Mouse (Mus musculus) hindbrain, embryonic 14.5 days (tissue): ENCODE data around the gene Celsr1. TPM values are rescaled to one million over a fixed set of nuclear protein-coding genes. Genes with fewer than 3 reads are reported as not detected.
A peak's percentile ranks its signal among the peaks of the same experiment; 100 is the strongest.

ENCODE experiments used
- ATAC-seq: fragments of 200-750 bp; cut with Nextera tagmentation; 2 replicates; pipeline ENCODE4 v1.8.0; 2017; ENCODE audit warnings: moderate number of reproducible peaks, mild to moderate bottlenecking, moderate TSS enrichment, moderate library complexity; ENCODE audit not compliant: low FRiP score
- DNase-seq: peaks from one replicate; pipeline ENCODE4 v3.0.0-alpha.2; 2015; ENCODE audit warnings: low spot score
- H3K27ac ChIP-seq: fragments of 300-500 bp; sonication (generic); 2 replicates; pipeline ENCODE4 v1.5.1; 2014; ENCODE audit warnings: mild to moderate bottlenecking, moderate library complexity
- H3K27me3 ChIP-seq: fragments of 300-500 bp; sonication (generic); 2 replicates; pipeline ENCODE4 v1.6.1; 2014; ENCODE audit warnings: mild to moderate bottlenecking, low read length, mixed read lengths; ENCODE audit not compliant: control insufficient read depth, insufficient read depth
- H3K36me3 ChIP-seq: fragments of 300-500 bp; sonication (generic); replicated peaks from 2 replicates; pipeline ENCODE4 v1.6.1; 2014; ENCODE audit not compliant: control insufficient read depth, insufficient read depth
- H3K4me1 ChIP-seq: fragments of 300-500 bp; sonication (generic); replicated peaks from 2 replicates; pipeline ENCODE4 v1.6.1; 2014; ENCODE audit warnings: antibody characterized with exemption, low read length, mixed read lengths; ENCODE audit not compliant: control insufficient read depth, insufficient read depth
- H3K4me2 ChIP-seq: fragments of 300-500 bp; sonication (generic); replicated peaks from 2 replicates; pipeline ENCODE4 v1.6.1; 2014; ENCODE audit warnings: mild to moderate bottlenecking, moderate library complexity
- H3K4me3 ChIP-seq: fragments of 300-500 bp; sonication (generic); replicated peaks from 2 replicates; pipeline ENCODE4 v1.5.1; 2014; ENCODE audit warnings: mild to moderate bottlenecking, low read length
- H3K9ac ChIP-seq: fragments of 300-500 bp; sonication (generic); 2 replicates; pipeline ENCODE4 v1.6.1; 2014
- H3K9me3 ChIP-seq: fragments of 300-500 bp; sonication (generic); 2 replicates; pipeline ENCODE4 v1.6.1; 2016; ENCODE audit warnings: low read length; ENCODE audit not compliant: control insufficient read depth
- WGBS: fragments of 180-500 bp; shearing (Covaris S2); extraction: QIAGEN DNeasy Blood & Tissue Kit; methylation state at CpG from one replicate; pipeline ENCODE4 v1.1.7; 2014; 5-methylcytosine and 5-hydroxymethylcytosine counted together
- polyA plus RNA-seq: library from polyadenylated mRNA; unstranded; fragments of >200 nt; fragmentation: Nextera tagmentation; extraction: Ambion mirVana; gene quantifications from 2 replicates; pipeline ENCODE4 v1.2.1, GENCODE M21; 2014

Celsr1 gene
- polyA plus RNA-seq, 1 experiment from 2014 or later, result 2.4 TPM

DNA sequence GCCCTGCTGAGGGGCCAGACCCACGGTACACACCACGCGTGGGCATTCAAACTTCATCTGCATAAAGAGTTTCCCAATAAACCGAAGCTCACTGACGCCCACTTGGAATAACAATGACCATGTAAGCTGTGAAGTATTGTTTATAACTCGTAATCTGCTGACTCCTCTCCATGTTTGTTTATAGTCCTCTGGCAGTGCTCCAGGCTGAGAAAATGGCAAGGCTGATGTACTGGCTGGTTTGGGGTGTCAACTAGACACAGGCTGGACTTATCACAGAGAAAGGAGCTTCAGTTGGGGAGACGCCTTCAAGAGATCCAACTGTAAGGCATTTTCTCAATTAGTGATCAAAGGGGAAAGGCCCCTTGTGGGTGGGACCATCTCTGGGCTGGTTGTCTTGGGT, 18.6 kb downstream of the Celsr1 start:
- Histone ChIP-seq H3K9ac (no peak overlapping the region), H3K4me1 (peaks cover 15% of the 10 kb centered on the region), H3K36me3 (no peaks in the 10 kb centered on the region), H3K4me2 (no peak overlapping the region), H3K27ac (no peak overlapping the region), H3K27me3 (no peaks in the 10 kb centered on the region), H3K4me3 (no peak overlapping the region), H3K9me3 (no peaks in the 10 kb centered on the region)
- no peak for DNase-seq
- no peak for ATAC-seq
- 72% methylated on average over 7 of the region's 7 CpGs for WGBS

DNA sequence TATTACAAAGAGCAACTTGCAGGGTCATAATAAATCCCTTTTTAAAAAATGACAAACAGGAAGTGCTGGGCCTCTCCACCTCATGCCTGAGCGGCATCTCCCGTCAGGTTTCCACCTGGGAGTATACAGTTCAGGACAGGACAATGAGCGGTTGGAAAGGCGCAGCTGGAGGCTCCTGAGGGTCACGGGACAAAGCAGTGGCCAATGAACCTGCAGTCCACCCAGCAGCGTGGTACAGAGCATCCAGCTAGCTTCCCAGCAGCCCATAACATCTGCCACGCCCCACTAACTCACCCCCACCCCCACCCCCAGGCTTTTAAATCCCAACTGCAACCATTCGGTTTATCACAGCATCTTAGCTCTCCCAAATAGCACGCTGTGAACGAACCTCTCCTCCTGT, 19.9 kb downstream of the Celsr1 start:
- no peak overlapping the region for H3K9ac ChIP-seq
- no peak overlapping the region for H3K4me2 ChIP-seq
- no peak overlapping the region for H3K27ac ChIP-seq
- peaks cover 15% of the 10 kb centered on the region for H3K4me1 ChIP-seq
- 14% methylated on average over 10 of the region's 10 CpGs for WGBS
- DNase-seq (no peak), ATAC-seq (no peak)
- no peaks in the 10 kb centered on the region for H3K27me3 ChIP-seq
- H3K9me3 ChIP-seq, result no peaks in the 10 kb centered on the region
- no peak overlapping the region for H3K4me3 ChIP-seq
- no peaks in the 10 kb centered on the region for H3K36me3 ChIP-seq

DNA sequence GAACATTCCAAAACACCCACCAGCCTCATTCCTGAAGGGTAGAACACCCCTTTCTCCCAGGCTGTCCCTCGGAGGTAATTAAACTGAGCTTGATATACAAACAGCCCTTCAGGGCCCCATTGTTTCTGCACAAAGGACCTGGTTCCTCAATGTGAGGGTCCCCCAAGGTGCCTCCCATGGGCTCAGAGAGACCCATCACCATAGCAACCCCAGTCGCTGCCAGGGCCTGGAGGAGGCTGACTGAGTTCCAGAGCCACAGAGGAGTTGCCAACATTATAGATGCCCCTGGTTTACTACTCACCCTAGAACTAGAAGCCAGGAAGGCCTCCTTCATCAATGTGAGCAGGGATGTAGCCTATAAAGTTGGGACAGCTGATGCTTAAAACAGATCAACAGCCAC, 20.4 kb downstream of the Celsr1 start:
- H3K4me1 ChIP-seq, result peaks cover 15% of the 10 kb centered on the region
- H3K9ac ChIP-seq, result no peak overlapping the region
- H3K4me2 ChIP-seq, result no peak overlapping the region
- DNase-seq, result no peak
- WGBS, result 11% methylated on average over 2 of the region's 2 CpGs
- no peak overlapping the region for H3K27ac ChIP-seq
- no peaks in the 10 kb centered on the region for H3K36me3 ChIP-seq
- no peaks in the 10 kb centered on the region for H3K9me3 ChIP-seq
- H3K27me3 ChIP-seq, result no peaks in the 10 kb centered on the region
- ATAC-seq, result 0 out of 2 replicates have a peak, but pooled peaks have one; percentile 24
- H3K4me3 ChIP-seq, result no peak overlapping the region

DNA sequence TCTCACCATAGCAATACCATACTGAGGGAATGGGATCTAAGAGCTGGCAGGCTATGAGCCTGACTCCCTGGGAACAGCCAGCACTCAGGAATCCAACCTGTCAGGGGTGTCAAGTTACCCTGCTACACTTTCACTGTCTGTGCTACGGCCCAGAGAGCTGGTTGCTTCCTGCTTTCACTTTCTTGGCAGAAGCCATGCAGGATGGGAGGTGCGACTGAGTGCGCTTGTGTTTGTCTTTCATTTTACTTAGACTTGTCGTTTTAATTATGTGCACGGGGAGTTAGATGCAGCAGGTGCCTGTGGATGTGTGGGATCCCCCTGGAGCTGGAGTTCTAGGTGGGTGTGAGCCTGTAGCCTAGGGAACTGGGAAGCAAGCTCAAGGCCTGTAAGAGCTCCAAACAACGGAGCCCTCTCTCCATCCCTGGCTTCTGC, 25.9 kb downstream of the Celsr1 start:
- H3K4me3 ChIP-seq, result no peak overlapping the region
- H3K9me3 ChIP-seq, result no peaks in the 10 kb centered on the region
- H3K4me2 ChIP-seq, result no peak overlapping the region
- no peaks in the 10 kb centered on the region for H3K27me3 ChIP-seq
- peaks cover 16% of the 10 kb centered on the region for H3K4me1 ChIP-seq
- H3K9ac ChIP-seq, result no peak overlapping the region
- ATAC-seq (no peak), DNase-seq (no peak)
- H3K36me3 ChIP-seq, result no peaks in the 10 kb centered on the region
- 24% methylated on average over 6 of the region's 6 CpGs for WGBS
- H3K27ac ChIP-seq, result 0 out of 2 replicates have a peak overlapping the region, but pooled peaks have one; percentile 14

DNA sequence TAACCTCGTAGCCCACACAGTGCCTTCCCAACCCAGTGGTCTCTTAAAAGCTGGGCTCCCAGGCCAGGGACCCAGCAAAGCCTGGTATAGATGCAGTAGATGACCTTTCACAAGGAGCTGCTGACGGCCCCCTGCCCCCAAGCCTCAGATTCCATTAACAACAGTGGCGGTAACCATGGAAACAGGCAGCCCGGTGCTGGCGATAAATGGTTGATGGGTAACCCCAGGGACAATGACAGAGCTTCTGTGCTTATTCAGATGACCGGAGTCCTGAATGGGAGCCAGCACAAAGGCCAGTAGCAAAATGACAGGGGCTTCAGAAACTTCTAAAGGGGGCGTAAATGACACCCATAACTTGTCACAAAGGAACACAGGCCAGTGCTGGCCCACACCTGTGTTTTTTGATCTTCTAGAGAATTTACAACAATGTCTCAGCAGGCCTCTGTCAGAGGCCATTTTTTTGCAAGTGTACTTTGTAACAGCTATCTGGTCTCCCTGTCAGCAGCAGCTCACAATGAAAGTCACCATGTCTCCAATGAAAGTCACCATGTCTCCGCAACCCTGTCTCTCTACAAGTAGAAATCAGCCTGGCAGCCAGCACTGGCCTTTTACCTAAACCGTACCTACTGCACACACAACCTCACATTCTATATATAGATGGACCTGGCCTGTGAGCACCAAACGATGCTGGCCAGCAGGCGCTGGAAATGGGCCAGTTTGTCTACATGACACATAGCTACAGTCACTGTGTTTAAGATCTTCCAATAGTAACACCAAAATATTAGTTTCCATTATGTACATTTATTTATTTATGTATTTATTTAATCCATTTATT, 27.7 kb downstream of the Celsr1 start:
- Histone ChIP-seq H3K36me3 (no peaks in the 10 kb centered on the region), H3K4me1 (peaks cover 23% of the 10 kb centered on the region), H3K4me3 (no peak overlapping the region), H3K9ac (peak overlapping the region; percentile 13), H3K27me3 (no peaks in the 10 kb centered on the region), H3K27ac (peak overlapping the region; percentile 79), H3K4me2 (peak overlapping the region; percentile 18; the same call in 1 of the 2 replicates), H3K9me3 (no peaks in the 10 kb centered on the region)
- peak; percentile 71 for DNase-seq
- WGBS, result 7% methylated on average over 11 of the region's 11 CpGs
- ATAC-seq, result peak; percentile 36; the same call in 1 of the 2 replicates

DNA sequence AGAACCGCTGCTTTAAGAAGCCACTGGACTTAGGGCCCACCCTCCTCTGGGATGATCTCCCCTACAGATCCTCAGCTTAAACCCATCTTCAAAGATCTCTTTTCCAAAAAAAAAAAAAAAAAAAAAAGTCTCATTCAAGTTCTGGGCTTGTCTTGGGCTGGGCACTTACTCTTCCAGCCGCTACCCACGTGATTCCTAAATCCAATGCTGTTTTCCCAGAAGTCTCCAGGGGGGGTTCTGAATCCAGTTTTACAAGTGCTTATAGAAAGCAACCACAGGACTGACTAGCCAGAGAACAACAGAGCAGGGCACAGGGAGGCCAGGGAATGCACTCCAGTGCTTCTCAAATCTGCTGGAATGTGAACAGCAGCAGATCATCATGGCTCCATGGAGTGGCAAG, 29.5 kb downstream of the Celsr1 start:
- Histone ChIP-seq H3K4me3 (no peak overlapping the region), H3K27me3 (no peaks in the 10 kb centered on the region), H3K9ac (no peak overlapping the region), H3K9me3 (no peaks in the 10 kb centered on the region), H3K4me1 (peaks cover 38% of the 10 kb centered on the region), H3K36me3 (no peaks in the 10 kb centered on the region), H3K27ac (no peak overlapping the region), H3K4me2 (no peak overlapping the region)
- DNase-seq (no peak), ATAC-seq (no peak)
- 82% methylated on average over 3 of the region's 3 CpGs for WGBS

DNA sequence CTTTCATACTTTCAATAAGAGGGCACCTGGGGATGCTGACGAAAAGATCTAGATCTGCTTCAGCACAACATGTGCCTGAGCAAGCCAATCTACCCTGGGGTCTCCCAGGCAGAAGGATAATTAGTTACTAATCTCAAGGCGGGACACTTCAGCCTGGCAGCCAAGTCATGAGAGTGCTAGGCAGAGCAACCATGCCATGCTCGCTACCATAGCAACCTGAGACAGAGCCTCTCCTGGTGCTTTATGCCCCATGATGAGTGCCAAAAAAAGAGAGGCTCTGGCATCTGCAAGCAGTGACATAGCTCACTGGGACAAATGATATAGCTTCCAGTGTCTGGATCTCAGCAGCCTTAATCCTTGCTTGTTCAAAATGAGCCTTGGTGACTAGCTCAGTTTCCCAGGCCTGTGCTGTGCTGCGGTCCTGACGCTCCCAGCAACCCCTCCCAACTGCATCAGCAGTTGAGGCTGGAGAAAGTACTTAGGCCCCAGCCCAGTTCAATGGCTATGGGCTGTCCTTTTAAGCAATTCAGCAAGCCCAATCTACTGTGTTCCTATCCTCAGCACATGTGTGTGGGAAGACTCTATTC, 32.8 kb downstream of the Celsr1 start:
- DNase-seq, result peak; percentile 69

DNA sequence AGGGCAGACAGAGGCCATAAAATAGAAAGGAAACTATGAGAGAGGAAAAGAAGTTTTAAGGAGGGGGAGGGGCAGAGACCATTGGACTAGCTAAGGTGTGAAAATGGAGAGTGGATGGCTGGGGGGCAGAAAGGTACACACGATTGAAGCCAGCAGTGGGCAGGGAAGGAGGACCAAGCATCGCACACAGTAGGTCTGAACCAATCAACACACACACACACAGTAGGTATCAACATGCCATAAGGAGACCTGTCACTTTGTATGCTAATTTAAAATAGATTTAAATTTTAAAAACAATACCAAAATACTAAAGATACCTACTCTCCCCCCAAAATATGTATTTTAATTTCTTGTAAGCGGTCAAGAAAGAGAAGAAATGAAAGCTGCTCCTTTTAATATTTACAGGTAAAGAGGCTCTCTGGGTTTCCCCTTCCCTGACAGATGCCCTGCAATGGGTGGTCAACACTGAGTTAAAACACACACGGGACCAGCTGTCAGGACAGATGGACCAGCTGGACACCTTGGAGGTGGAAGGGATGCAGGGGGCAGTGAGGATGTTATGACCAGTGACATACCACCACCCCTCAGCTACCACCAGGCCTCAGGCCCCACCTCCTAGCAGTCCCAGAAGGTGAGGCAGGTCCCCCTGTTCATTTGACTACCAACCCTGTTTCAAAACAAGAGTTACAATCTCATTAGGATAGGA, 34.9 kb downstream of the Celsr1 start:
- no peaks in the 10 kb centered on the region for H3K9me3 ChIP-seq
- no peak overlapping the region for H3K4me2 ChIP-seq
- no peak overlapping the region for H3K27ac ChIP-seq
- no peaks in the 10 kb centered on the region for H3K36me3 ChIP-seq
- no peak overlapping the region for H3K4me3 ChIP-seq
- ATAC-seq (no peak), DNase-seq (no peak)
- no peak overlapping the region for H3K9ac ChIP-seq
- H3K27me3 ChIP-seq, result no peaks in the 10 kb centered on the region
- 87% methylated on average over 4 of the region's 4 CpGs for WGBS
- H3K4me1 ChIP-seq, result peaks cover 47% of the 10 kb centered on the region

More for the DNA sequence above, 32.8 kb downstream of the Celsr1 start:
- peak; percentile 87 for ATAC-seq
- Histone ChIP-seq H3K27me3 (no peaks in the 10 kb centered on the region), H3K9ac (no peak overlapping the region), H3K4me3 (no peak overlapping the region), H3K27ac (peak overlapping the region; percentile 75), H3K9me3 (no peaks in the 10 kb centered on the region), H3K4me2 (no peak overlapping the region), H3K4me1 (peaks cover 33% of the 10 kb centered on the region), H3K36me3 (no peaks in the 10 kb centered on the region)
- WGBS, result 19% methylated on average over 5 of the region's 5 CpGs
